Mouse (Mus musculus) neutrophil, adult 65 days (primary cell): ENCODE results near the gene Slamf6. TPM values are rescaled to one million over a fixed set of nuclear protein-coding genes. Genes with fewer than 3 reads are reported as not detected.

ENCODE experiments used
- total RNA-seq: library from RNA; stranded (reverse); gene quantifications from 2 replicates; pipeline ENCODE4 v1.2.4, GENCODE M21; 2023

The Slamf6 gene
- total RNA-seq = 1.0 and 1.9 TPM in 2 replicates

DNA sequence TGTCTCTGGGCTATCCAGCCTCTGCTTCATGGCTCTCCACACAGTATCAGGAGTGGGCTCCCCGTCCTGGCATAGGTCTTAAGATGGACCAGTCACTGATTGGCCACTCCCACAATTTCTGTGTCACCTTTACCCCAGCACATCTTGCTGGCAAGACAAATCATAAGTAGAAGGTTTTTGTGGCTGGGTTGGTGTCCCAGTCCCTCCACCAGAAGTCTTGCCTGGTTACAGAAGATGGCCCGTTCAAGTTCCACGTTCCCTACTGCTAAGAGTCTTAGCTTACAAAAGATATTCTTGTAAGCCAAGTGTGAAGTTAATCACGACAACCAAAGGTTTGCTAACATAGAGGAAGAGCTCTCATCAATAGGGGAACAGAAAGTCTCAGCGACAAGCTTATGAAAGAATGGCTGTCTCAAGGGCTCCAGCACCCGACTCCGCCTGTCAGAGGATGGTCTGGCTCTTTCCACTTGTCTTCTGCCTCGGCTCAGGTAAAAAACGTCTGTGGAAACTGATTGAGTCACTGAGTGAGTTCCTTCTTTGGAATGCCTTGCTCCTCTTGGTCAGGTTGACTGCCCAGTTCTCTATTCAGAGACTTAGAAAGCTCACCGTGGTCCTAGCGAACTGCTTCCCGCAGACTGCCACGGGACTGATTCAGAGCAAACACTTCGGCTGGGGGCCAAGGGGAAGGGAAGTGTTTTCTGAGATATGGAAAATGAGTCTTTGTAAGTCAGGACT lies at the start of gene Slamf6:
Gene Slamf6 (plus strand): TSS at position 211 of the 735 bp plus-strand sequence.

GRCm38 (mm10) chr1:171895364-171895763 lies 22.0 kb upstream of the Slamf6 start, which contains the start of gene Gm10521:
Gene Gm10521 (plus strand): TSS chr1:171895664.

Other genes starting within 250 kb of the Slamf6 start
- 45.1 and 49.0 TPM in 2 replicates for gene Cd48, start 235.5 kb upstream of the Slamf6 start, total RNA-seq
- gene Slamf1, start 150.4 kb upstream of the Slamf6 start, total RNA-seq = 0.16 TPM in 1 of 2 replicates, not detected in the other
- gene Cd84, start 77.8 kb upstream of the Slamf6 start, total RNA-seq = 296 and 379 TPM in 2 replicates
- 32.7 and 34.6 TPM in 2 replicates for gene Gm10521, start 21.9 kb upstream of the Slamf6 start, total RNA-seq
- 1.1 and 2.3 TPM in 2 replicates for gene Vangl2, start 110.9 kb downstream of the Slamf6 start, total RNA-seq
- gene Nhlh1, start 140.1 kb downstream of the Slamf6 start, total RNA-seq = not detected in 2 replicates
- gene Copa, start 165.0 kb downstream of the Slamf6 start, total RNA-seq = 131 and 182 TPM in 2 replicates
- 86.3 and 97.7 TPM in 2 replicates for gene Ncstn, start 165.3 kb downstream of the Slamf6 start, total RNA-seq
- 40.7 and 44.3 TPM in 2 replicates for gene Pex19, start 209.2 kb downstream of the Slamf6 start, total RNA-seq
- gene Dcaf8, start 230.6 kb downstream of the Slamf6 start, total RNA-seq = 40.2 and 52.4 TPM in 2 replicates